Mouse (Mus musculus): ENCODE data around the gene Sim2. TPM values are rescaled to one million over a fixed set of nuclear protein-coding genes. Genes with fewer than 3 reads are reported as not detected.

The Sim2 gene
- total and polyA plus RNA-seq, 2 experiments from 2014 or later, result not detected

GRCm38 (mm10) chr16:94170218-94170617 lies 85.5 kb downstream of the Sim2 start:
- TF ChIP-seq EP300 (IDR thresholded peaks at IDR 0.05; ENCODE audit: low read depth) (no peak), CTCF (IDR thresholded peaks at IDR 0.05; ENCODE audit: low read depth) (no peak)

GRCm38 (mm10) chr16:94173361-94173760 lies 88.6 kb downstream of the Sim2 start:
- H3K4me1 ChIP-seq (ENCODE audit: control insufficient read depth, insufficient read depth), result no peaks in the 10 kb centered on the region
- H3K4me2 ChIP-seq (ENCODE audit: low read depth, low read length), result no peak overlapping the region
- DNase-seq (ENCODE audit: low spot score) (no peak), ATAC-seq (ENCODE audit: insufficient read depth, low read depth) (no peak)
- H3K9ac ChIP-seq (replicated peaks; ENCODE audit: low read depth, low read length), result no peak overlapping the region
- no peaks in the 10 kb centered on the region for H3K27me3 ChIP-seq (ENCODE audit: control insufficient read depth, insufficient read depth, low read length)
- no peak overlapping the region for H3K4me3 ChIP-seq (ENCODE audit: low read depth, low read length)
- no peaks in the 10 kb centered on the region for H3K36me3 ChIP-seq (replicated peaks; ENCODE audit: control insufficient read depth, insufficient read depth, low read length)
- TF ChIP-seq CTCF (IDR thresholded peaks at IDR 0.05; ENCODE audit: low read depth), result no peak
- no peaks in the 10 kb centered on the region for H3K9me3 ChIP-seq (replicated peaks; ENCODE audit: control insufficient read depth, low read length)
- WGBS, result 69% methylated on average over 1 of the region's 1 CpGs
- no peak overlapping the region for H3K27ac ChIP-seq (ENCODE audit: low read depth)

More at GRCm38 (mm10) chr16:94170218-94170617, 85.5 kb downstream of the Sim2 start:
- Histone ChIP-seq H3K27me3 (ENCODE audit: control insufficient read depth, insufficient read depth, low read length) (no peaks in the 10 kb centered on the region), H3K27ac (ENCODE audit: low read depth) (no peak overlapping the region), H3K4me3 (ENCODE audit: low read depth, low read length) (no peak overlapping the region), H3K4me2 (ENCODE audit: low read depth, low read length) (no peak overlapping the region), H3K36me3 (replicated peaks; ENCODE audit: control insufficient read depth, insufficient read depth, low read length) (no peaks in the 10 kb centered on the region), H3K9me3 (replicated peaks; ENCODE audit: control insufficient read depth, low read length) (no peaks in the 10 kb centered on the region), H3K9ac (replicated peaks; ENCODE audit: low read depth, low read length) (no peak overlapping the region), H3K4me1 (ENCODE audit: control insufficient read depth, insufficient read depth) (no peaks in the 10 kb centered on the region)
- DNase-seq (ENCODE audit: low spot score) (no peak), ATAC-seq (ENCODE audit: insufficient read depth, low read depth) (no peak)
- 63% methylated on average over 4 of the region's 4 CpGs for WGBS

- DNase-seq (ENCODE audit: low spot score), result no peak
- no peak overlapping the region for H3K27ac ChIP-seq (ENCODE audit: low read depth)
- no peak overlapping the region for H3K4me3 ChIP-seq (ENCODE audit: low read depth, low read length)
- no peaks in the 10 kb centered on the region for H3K9me3 ChIP-seq (replicated peaks; ENCODE audit: control insufficient read depth, low read length)
- H3K4me1 ChIP-seq (ENCODE audit: control insufficient read depth, insufficient read depth), result no peaks in the 10 kb centered on the region
- TF ChIP-seq EP300 (IDR thresholded peaks at IDR 0.05; ENCODE audit: low read depth) (no peak), CTCF (IDR thresholded peaks at IDR 0.05; ENCODE audit: low read depth) (no peak)
- no peak overlapping the region for H3K9ac ChIP-seq (replicated peaks; ENCODE audit: low read depth, low read length)
- H3K4me2 ChIP-seq (ENCODE audit: low read depth, low read length), result no peak overlapping the region
- no peak for ATAC-seq (ENCODE audit: insufficient read depth, low read depth)
- 0 out of 2 replicates have a peak, but pooled peaks cover 8% of the 10 kb centered on the region for H3K27me3 ChIP-seq (ENCODE audit: control insufficient read depth, insufficient read depth, low read length)
- 88% methylated on average over 7 of the region's 7 CpGs for WGBS
- no peaks in the 10 kb centered on the region for H3K36me3 ChIP-seq (replicated peaks; ENCODE audit: control insufficient read depth, insufficient read depth, low read length)
Measured at GRCm38 (mm10) chr16:94175366-94175986, 90.7 kb downstream of the Sim2 start.

Small RNAs within 50 kb of the gene (microRNA-seq; reads per million reads assigned to microRNA genes)
- not detected for gene Gm23062

Other genes with a start within 250 kb of the Sim2 start
- 13.6 and 15.1 TPM in 2 replicates for gene Chaf1b, start 201.0 kb upstream of the Sim2 start, total RNA-seq (2014; rRNA removed; ENCODE audit: low replicate concordance)
- 12.6 and 13.1 TPM in 2 replicates for gene Chaf1b, start 201.0 kb upstream of the Sim2 start, polyA plus RNA-seq (2015; fragmentation: Nextera tagmentation; extraction: Ambion mirVana)
- gene Cldn14, start 76.1 kb upstream of the Sim2 start, total RNA-seq (2014; rRNA removed; ENCODE audit: low replicate concordance), result not detected in 2 replicates
- not detected in 2 replicates for gene Cldn14, start 76.1 kb upstream of the Sim2 start, polyA plus RNA-seq (2015; fragmentation: Nextera tagmentation; extraction: Ambion mirVana)
- 3.3 and 4.6 TPM in 2 replicates for gene Hlcs, start 228.6 kb downstream of the Sim2 start, total RNA-seq (2014; rRNA removed; ENCODE audit: low replicate concordance)
- 5.5 and 5.6 TPM in 2 replicates for gene Hlcs, start 228.6 kb downstream of the Sim2 start, polyA plus RNA-seq (2015; fragmentation: Nextera tagmentation; extraction: Ambion mirVana)
- 3.9 and 4.6 TPM in 2 replicates for gene Ripply3, start 243.5 kb downstream of the Sim2 start, total RNA-seq (2014; rRNA removed; ENCODE audit: low replicate concordance)
- 4.5 and 5.3 TPM in 2 replicates for gene Ripply3, start 243.5 kb downstream of the Sim2 start, polyA plus RNA-seq (2015; fragmentation: Nextera tagmentation; extraction: Ambion mirVana)

All from heart, postnatal 0 days (tissue).